Mouse (Mus musculus) ES-E14 (cell line): ENCODE measurements at regions not wholly inside any gene's neighbourhood (a gene's known extent, or its start where the extent isn't known, plus 50 kb on each side); places are given as distances from the start of the nearest gene placed in this dataset.

Experiments used
- CHD2 ChIP-seq: IDR thresholded peaks from 2 replicates; pipeline ENCODE4 v1.6.1; 2014; ENCODE audit warnings: mild to moderate bottlenecking, low read depth, low read length, inconsistent platforms
- HCFC1 ChIP-seq: IDR thresholded peaks from 2 replicates; pipeline ENCODE4 v1.6.1; 2012; ENCODE audit warnings: low read length, inconsistent platforms, borderline replicate concordance; ENCODE audit not compliant: insufficient read depth
- MAFK ChIP-seq: IDR thresholded peaks from 2 replicates; pipeline ENCODE4 v1.6.1; 2014; ENCODE audit warnings: mild to moderate bottlenecking, low read depth, low read length, inconsistent platforms; ENCODE audit not compliant: insufficient read depth
- ZNF384 ChIP-seq: IDR thresholded peaks from 2 replicates; pipeline ENCODE4 v1.6.1; 2012; ENCODE audit warnings: low read depth, low read length, inconsistent platforms

DNA sequence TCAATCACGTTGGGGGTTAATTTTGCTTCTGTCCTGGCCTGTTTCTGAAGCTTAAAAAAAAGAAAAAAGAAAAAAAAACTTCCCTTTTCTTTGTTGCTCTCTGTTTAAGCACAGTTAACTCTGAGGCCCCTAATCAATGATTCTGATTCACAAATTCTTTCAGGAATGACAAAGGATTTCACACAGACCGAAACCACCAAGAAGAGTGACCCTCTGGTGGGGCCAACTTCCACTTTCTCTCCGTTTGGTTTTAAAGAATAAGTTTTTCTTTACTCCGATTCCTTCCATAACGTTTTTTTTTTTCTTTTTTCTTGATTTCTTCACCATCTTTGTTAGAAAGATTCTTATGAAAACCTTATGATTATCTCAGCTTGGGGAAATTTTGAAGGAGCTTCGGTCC lies 71.5 kb upstream of the Sall4 start:
- TF ChIP-seq HCFC1, result no peak
- TF ChIP-seq CHD2, result no peak
- no peak for TF ChIP-seq ZNF384
- no peak for TF ChIP-seq MAFK
